Mouse (Mus musculus): Measurements from ENCODE around the gene Olfr1271.
"Not testable (repeated sequence)": the region's sequence is repeated elsewhere in the genome, so short reads cannot be mapped to it uniquely, and the experiment has no call there.

Olfr1271 gene
- long read RNA-seq, experiment 1 = 0 reads
- long read RNA-seq, experiment 2 = 0 reads

- intact Hi-C loops (cut with DNase I) = no loop called here
Measured at GRCm38 (mm10) chr2:90270932-90271331, at the start of gene Olfr1271. Gene Olfr1271 (minus strand): TSS chr2:90271032.

GRCm38 (mm10) chr2:90292741-90293140 lies 21.9 kb upstream of the Olfr1271 start, which contains the start of gene Olfr1272:
Gene Olfr1272 (minus strand): TSS chr2:90292841.
- intact Hi-C loops (cut with DNase I) = no loop called here

- intact Hi-C loops (cut with DNase I) = no loop called here
Measured at GRCm38 (mm10) chr2:90257492-90257891, 13.3 kb downstream of the Olfr1271 start, which contains the start of gene Olfr142. Gene Olfr142 (minus strand): TSS chr2:90257592.

- intact Hi-C loops (cut with DNase I) = not testable (repeated sequence)
Measured at GRCm38 (mm10) chr2:90224393-90224792, 46.4 kb downstream of the Olfr1271 start, which contains the start of gene Olfr1506. Gene Olfr1506 (minus strand): TSS chr2:90224493.

Data from adrenal gland (tissue).